Mouse (Mus musculus): ENCODE measurements around the gene Zc3h13.

DNA sequence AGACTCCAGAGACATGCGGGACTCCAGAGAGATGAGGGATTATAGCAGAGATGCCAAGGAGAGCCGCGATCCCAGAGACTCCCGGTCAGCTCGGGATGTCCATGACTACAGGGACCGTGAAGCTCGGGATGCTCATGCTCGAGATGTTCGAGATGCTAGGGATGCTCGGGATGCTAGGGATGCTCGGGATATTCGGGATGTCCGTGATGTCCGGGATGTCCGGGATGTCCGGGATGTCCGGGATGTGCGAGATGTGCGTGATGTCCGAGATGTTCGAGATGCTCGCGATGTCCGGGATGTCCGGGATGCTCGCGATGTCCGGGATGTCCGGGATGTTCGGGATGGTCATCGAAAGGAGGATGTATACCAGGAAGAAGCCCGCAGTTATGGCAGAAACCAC is 39.2 kb downstream of the Zc3h13 start:
- TF ChIP-seq POLR2A (IDR thresholded peaks at IDR 0.05; ENCODE audit: low read depth, low read length) (no peak), CTCF (conservative IDR thresholded peaks at IDR 0.05; ENCODE audit: insufficient read depth, insufficient read length, low read depth, low read length) (no peak)
